In the genomic region with DNA sequence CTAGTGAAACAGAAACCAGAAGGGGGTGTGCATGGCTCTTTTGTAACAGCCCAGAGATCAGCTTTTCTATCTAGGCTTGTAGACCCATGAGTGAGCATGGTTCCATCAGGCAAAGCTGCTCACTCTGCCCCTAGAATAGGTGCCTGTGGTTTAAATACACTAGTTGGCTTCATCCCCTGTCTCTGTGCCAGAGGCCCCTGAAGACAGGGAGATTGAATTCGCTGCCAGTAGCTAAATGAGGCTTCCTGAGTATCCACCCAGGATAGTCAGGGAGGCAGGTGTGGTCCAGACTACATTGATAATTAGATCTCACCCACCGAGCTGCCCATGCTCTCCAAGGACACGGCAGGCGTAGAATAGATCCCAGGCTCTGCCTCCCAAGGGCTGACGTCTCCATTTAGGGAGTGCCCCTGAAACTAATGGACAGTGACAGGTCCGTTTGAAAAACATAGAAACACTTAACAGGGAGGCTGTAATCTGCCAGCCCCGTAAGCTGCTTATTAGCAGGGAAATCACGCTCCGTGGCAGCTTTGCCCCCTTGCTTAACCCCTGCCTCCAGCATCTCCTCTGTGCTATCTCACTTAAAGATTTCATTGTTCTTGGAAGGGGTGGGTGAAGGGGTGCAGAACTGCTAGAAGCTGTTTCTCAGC, we compare ENCODE assay signal across 11 mouse cellular contexts. TPM values are rescaled to one million over a fixed set of nuclear protein-coding genes. Genes with fewer than 3 reads are reported as not detected.
DNase-seq lines count a peak whose midpoint lies in the region; ATAC-seq lines count a peak whose summit lies in the region.
"Had no signal": no experiment of that assay in that cellular context is flagged by ENCODE, and none has a peak within 500 bp of the region (broad histone marks: within the 10 kb centered on the region; RNA-seq: fewer than 3 reads in every experiment).

No protein-coding gene starts in this region.

- H3K4me3 ChIP-seq in forebrain, embryonic 13.5 days: no peak overlapping the region
- no peak overlapping the region for H3K4me3 ChIP-seq in midbrain, embryonic 13.5 days (replicated peaks)
- no peak overlapping the region for H3K4me3 ChIP-seq in intestine, embryonic 15.5 days (replicated peaks)
- H3K4me3 ChIP-seq: heart, adult 2 months; limb, embryonic 15.5 days had no signal

- 18% methylated on average over 9 of the region's 9 CpGs for WGBS in forebrain, embryonic 13.5 days
- WGBS in midbrain, embryonic 13.5 days: 7% methylated on average over 9 of the region's 9 CpGs
- WGBS in intestine, embryonic 15.5 days: 53% methylated on average over 9 of the region's 9 CpGs

- no peaks in the 10 kb centered on the region for H3K36me3 ChIP-seq in forebrain, embryonic 13.5 days (ENCODE audit: poor library complexity, severe bottlenecking)
- H3K36me3 ChIP-seq in midbrain, embryonic 13.5 days: no peaks in the 10 kb centered on the region
- no peaks in the 10 kb centered on the region for H3K36me3 ChIP-seq in intestine, embryonic 15.5 days
- H3K36me3 ChIP-seq: limb, embryonic 15.5 days had no signal

- H3K4me1 ChIP-seq in forebrain, embryonic 13.5 days: peaks cover 20% of the 10 kb centered on the region
- H3K4me1 ChIP-seq in midbrain, embryonic 13.5 days (replicated peaks): peaks cover 18% of the 10 kb centered on the region
- no peaks in the 10 kb centered on the region for H3K4me1 ChIP-seq in intestine, embryonic 15.5 days (replicated peaks)
- H3K4me1 ChIP-seq: limb, embryonic 15.5 days had no signal

- H3K9ac ChIP-seq in forebrain, embryonic 13.5 days: no peak overlapping the region
- H3K9ac ChIP-seq in midbrain, embryonic 13.5 days (replicated peaks): no peak overlapping the region
- H3K9ac ChIP-seq in intestine, embryonic 15.5 days: no peak overlapping the region
- H3K9ac ChIP-seq: limb, embryonic 15.5 days had no signal

- H3K4me2 ChIP-seq in forebrain, embryonic 13.5 days: no peak overlapping the region
- peak overlapping the region; percentile 22 for H3K4me2 ChIP-seq in midbrain, embryonic 13.5 days (replicated peaks)
- H3K4me2 ChIP-seq in intestine, embryonic 15.5 days (replicated peaks): no peak overlapping the region
- H3K4me2 ChIP-seq: limb, embryonic 15.5 days had no signal

- DNase-seq in embryo, embryonic 10 days (ENCODE audit: low spot score): peak; percentile 16
- no peak for DNase-seq in embryo, embryonic 9.5 days (ENCODE audit: extremely low spot score)
- DNase-seq in heart, adult 8-10 months (ENCODE audit: low spot score): no peak
- no peak for DNase-seq in lung, postnatal 14 days
- DNase-seq: heart, adult 2 months had no signal

- H3K27ac ChIP-seq in forebrain, embryonic 13.5 days: peak overlapping the region; percentile 42
- H3K27ac ChIP-seq in midbrain, embryonic 13.5 days: peak overlapping the region; percentile 70
- no peak overlapping the region for H3K27ac ChIP-seq in intestine, embryonic 15.5 days
- H3K27ac ChIP-seq: heart, adult 2 months; limb, embryonic 15.5 days; macrophage had no signal

- ATAC-seq in cerebellum, adult (ENCODE audit: insufficient number of reproducible peaks, low FRiP score, low TSS enrichment): peak; percentile 40; the same call in 1 of the 2 replicates
- 0 out of 2 replicates have a peak, but pooled peaks have one; percentile 30 for ATAC-seq in forebrain, embryonic 13.5 days
- ATAC-seq in midbrain, embryonic 13.5 days: peak; percentile 94
- no peak for ATAC-seq in intestine, embryonic 15.5 days

- H3K27me3 ChIP-seq in forebrain, embryonic 13.5 days: no peaks in the 10 kb centered on the region
- H3K27me3 ChIP-seq in midbrain, embryonic 13.5 days: no peaks in the 10 kb centered on the region
- no peaks in the 10 kb centered on the region for H3K27me3 ChIP-seq in intestine, embryonic 15.5 days (replicated peaks)
- H3K27me3 ChIP-seq: limb, embryonic 15.5 days had no signal

- no peaks in the 10 kb centered on the region for H3K9me3 ChIP-seq in forebrain, embryonic 13.5 days (replicated peaks)
- H3K9me3 ChIP-seq in midbrain, embryonic 13.5 days: no peaks in the 10 kb centered on the region
- no peaks in the 10 kb centered on the region for H3K9me3 ChIP-seq in intestine, embryonic 15.5 days
- H3K9me3 ChIP-seq: limb, embryonic 15.5 days had no signal

RNA-seq across cellular contexts. Expression of gene Cacng3, which starts 48.0 kb away (rescaled TPM):
- polyA plus RNA-seq in forebrain, embryonic 13.5 days (2015; fragmentation: Nextera tagmentation; extraction: Ambion mirVana): 3.4 and 4.3 TPM in 2 replicates
- polyA plus RNA-seq in midbrain, embryonic 13.5 days (2015; fragmentation: Nextera tagmentation; extraction: Ambion mirVana): 8.2 and 9.7 TPM in 2 replicates
- total RNA-seq in heart, adult 8-10 months (2022): not detected
- polyA plus RNA-seq in intestine, embryonic 15.5 days (2015; fragmentation: Nextera tagmentation; extraction: Ambion mirVana): 0.45 and 0.58 TPM in 2 replicates
- total RNA-seq: heart, adult 2 months had no signal
- polyA plus RNA-seq: heart, adult 2 months; macrophage had no signal
